Mouse (Mus musculus) hematopoietic multipotent progenitor cell, adult 10-12 weeks (in vitro differentiated cells): ENCODE results near the gene Ube4a. TPM values are rescaled to one million over a fixed set of nuclear protein-coding genes. Genes with fewer than 3 reads are reported as not detected.

Experiments used
- polyA plus RNA-seq: library from polyadenylated mRNA; stranded (reverse); fragments of >175 nt; gene quantifications from 2 replicates; pipeline ENCODE4 v1.2.3, GENCODE M21; 2012; ENCODE audit warnings: low replicate concordance

The Ube4a gene
- 4.8 TPM in 2 replicates for polyA plus RNA-seq

DNA sequence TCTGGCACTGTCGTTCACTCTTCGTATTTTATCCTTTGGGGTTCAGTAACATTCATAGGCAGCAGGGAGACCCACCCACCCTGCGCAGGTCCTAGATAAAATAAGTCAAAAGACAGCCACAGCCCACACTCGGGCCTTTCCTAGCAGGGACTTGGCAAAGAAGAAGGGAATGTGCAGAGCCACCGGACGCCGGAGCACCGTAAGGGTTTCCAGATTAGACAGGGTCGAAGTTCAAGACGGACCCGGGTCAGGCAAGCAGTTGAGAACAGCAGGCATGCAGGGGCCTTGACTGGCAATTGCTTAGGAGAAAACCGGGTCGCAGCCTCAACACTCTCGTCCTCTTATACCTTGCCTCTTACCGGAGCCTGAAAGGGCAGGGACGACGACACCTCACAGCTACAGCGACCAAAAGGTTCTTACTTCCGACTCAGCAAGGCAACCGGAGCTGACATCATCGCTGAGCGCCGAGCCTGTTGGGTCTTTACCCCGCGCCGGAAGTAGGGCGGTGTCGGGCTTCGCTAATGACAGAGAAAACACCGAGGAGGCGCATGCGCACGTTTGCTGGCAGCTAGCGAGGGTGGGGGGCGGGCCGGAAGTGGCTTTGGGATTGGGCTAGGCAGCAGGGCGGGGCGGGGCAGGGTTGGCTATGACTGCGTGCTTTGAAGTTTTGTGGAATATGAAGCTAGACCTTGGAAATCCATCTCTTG, at the start of gene Ube4a:
Gene Ube4a, minus strand, starts transcription at position 475 of the 707 bp plus-strand sequence.

DNA sequence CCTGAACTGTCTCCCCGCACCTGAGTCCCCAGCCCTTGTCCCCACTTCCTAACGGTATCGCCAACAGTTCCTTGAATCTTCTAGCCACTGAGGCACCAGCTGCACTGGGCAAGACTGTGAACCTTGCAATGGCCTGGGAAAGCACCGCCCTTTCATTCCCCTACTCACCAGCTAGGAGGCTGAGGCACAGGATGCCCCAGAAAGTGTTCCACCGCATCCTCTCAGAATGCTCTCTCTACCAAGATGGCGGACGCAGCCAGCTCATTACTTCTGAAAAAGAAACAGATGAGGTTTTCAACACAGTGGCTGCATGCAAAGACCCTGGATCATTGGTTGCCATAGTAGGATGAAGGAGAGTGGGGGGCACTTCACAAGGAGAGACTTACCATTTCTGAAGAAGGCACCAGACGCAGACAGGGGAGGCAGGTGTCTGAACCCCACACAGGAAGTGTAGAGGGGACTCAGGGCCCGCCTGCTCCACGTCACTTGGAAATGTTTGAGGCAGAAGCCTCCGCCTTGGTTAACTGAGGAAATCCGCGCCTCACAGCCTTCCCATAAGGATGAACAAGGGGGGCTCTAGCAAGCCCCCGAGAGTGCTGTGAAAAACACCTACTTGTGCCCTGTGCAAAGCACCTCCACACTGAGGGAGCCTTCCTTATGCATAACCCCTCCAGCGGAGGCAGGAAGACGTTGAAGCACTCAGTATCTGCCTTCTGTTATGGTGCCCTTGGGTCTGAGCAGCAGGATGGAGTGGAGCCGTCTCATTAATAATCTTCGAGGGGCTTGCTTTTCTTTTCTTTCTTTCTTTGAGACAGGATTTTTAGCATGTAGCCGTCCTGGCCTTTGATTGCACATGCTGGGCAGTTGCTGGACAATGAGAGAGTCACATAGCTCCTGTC, 44.0 kb upstream of the Ube4a start, which contains the start of gene Cd3e:
Gene Cd3e, minus strand, starts transcription at position 448 of the 899 bp plus-strand sequence.

DNA sequence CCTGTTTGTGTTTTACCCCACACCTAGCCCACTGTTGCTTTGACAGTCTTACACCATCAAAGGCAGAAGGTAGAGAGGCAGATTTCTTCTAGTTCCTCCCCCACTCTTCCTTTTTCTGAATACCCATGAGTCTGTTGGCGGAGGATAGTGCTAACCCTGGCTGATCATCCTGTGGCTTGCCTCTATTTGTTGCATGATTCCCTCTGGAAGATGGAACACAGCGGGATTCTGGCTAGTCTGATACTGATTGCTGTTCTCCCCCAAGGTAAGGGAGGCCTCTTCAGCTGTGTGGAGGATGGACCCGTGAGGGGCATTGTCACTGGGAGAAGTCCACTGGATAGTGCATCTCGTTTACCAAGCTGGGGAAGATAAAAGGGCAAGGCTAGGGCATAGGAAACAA, 16.3 kb upstream of the Ube4a start, which contains the start of gene Cd3d:
Gene Cd3d, plus strand, starts transcription at position 111 of the 400 bp plus-strand sequence.

GRCm38 (mm10) chr9:44980242-44980641, 14.8 kb upstream of the Ube4a start, which contains the start of gene Cd3g:
Cd3g (minus strand) TSS chr9:44980431.

DNA sequence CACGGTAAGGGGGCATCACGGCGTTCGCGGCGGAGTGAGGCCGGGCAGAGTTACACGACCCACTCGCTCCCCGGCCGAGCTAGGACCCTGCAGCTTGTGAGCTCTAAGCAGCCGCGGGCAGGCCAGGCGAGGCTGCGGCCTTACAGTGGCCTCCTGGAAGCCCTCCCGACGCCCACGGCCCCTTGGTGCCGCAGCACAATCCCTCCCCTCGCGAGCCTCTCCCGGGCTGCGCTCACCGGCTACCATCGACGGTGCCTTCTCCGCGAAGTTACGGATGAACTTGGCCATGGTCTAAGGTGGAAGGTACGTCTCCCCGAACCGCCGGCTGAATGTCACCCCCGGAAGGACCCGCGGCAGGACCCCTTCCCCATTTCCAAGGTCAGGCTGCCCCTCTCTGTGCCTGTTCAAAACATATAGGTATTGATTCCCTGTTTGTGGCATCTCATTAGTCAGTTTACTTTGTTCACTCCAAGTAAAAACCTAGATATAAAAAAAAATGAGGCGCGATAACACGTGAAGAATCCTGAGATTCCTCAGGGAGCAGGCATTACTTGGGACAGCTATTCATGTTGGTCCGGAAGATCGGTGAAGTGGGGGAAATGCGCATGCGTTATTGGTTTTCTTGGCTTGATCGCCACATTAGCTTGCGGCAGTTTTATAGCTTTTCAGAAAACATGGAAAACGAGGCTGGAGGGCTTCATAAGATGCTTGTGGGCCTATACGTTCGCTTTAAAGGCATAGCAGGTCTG, 44.9 kb downstream of the Ube4a start, which contains the start of gene Atp5l:
Gene Atp5l, minus strand, starts transcription at position 369 of the 749 bp plus-strand sequence.

DNA sequence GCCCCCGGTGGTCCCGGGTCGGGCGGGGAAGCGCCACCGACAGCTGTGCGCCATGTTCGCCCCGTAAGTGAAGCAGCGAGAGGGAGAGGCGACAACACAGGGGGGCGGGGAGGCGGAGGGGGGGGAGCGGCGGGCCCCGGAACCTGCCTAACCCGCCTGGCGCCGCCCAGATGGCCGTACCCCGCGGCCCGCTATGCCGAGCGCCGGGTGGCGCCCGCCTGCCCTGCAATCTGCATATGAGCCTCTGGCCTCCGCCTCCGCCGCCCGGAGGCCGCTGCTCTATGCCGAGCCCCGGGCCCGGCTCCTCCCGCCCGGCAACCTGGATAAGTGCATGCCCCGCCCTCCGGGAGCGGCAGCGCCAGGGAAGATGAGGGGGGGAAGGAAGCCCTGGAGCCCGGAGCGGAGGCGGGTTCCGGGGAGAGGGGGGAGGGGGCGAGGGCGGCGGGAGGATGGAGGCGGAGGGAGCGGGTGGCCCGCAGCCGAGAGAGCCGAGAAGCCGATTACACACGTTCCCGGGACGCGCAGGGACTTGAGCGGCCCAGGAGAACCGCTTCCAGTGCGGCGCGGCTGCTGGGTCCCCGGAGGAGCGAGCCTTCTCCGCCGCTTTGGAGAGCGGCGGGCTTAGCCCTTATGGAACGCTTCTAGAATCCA, 84.1 kb downstream of the Ube4a start, which contains the start of gene Kmt2a:
Gene Kmt2a, minus strand, starts transcription at position 76 of the 651 bp plus-strand sequence.

Other genes with a start within 250 kb of the Ube4a start
- 7.5 and 13.3 TPM in 2 replicates for gene Phldb1, start 230.4 kb downstream of the Ube4a start, polyA plus RNA-seq
- gene Arcn1, start 197.8 kb downstream of the Ube4a start, polyA plus RNA-seq, result 12.1 and 14.0 TPM in 2 replicates
- gene Ift46, start 197.7 kb downstream of the Ube4a start, polyA plus RNA-seq, result 4.1 and 4.6 TPM in 2 replicates
- gene Tmem25, start 166.3 kb downstream of the Ube4a start, polyA plus RNA-seq, result 0.31 TPM in 1 of 2 replicates, not detected in the other
- 0.58 and 0.75 TPM in 2 replicates for gene Ttc36, start 162.5 kb downstream of the Ube4a start, polyA plus RNA-seq
- gene Kmt2a, start 84.3 kb downstream of the Ube4a start, polyA plus RNA-seq, result 36.9 and 80.5 TPM in 2 replicates
- gene Atp5l, start 44.9 kb downstream of the Ube4a start, polyA plus RNA-seq, result 46.5 and 90.7 TPM in 2 replicates
- gene Cd3g, start 14.8 kb upstream of the Ube4a start, polyA plus RNA-seq, result 12.9 and 22.2 TPM in 2 replicates
- gene Cd3d, start 16.2 kb upstream of the Ube4a start, polyA plus RNA-seq, result 2.7 and 3.6 TPM in 2 replicates
- gene Cd3e, start 44.0 kb upstream of the Ube4a start, polyA plus RNA-seq, result 155 and 161 TPM in 2 replicates
- gene Mpzl2, start 74.2 kb upstream of the Ube4a start, polyA plus RNA-seq, result 0.10 and 0.12 TPM in 2 replicates
- gene Mpzl3, start 89.6 kb upstream of the Ube4a start, polyA plus RNA-seq, result 0.65 and 0.68 TPM in 2 replicates
- 3.9 and 4.2 TPM in 2 replicates for gene Jaml, start 113.6 kb upstream of the Ube4a start, polyA plus RNA-seq
- gene Scn2b, start 152.2 kb upstream of the Ube4a start, polyA plus RNA-seq, result 0.48 and 0.70 TPM in 2 replicates
- 0.27 and 0.53 TPM in 2 replicates for gene Scn4b, start 172.8 kb upstream of the Ube4a start, polyA plus RNA-seq
- 0.19 TPM in 1 of 2 replicates, not detected in the other for gene BC049352, start 216.4 kb upstream of the Ube4a start, polyA plus RNA-seq
- gene Tmprss4, start 238.5 kb upstream of the Ube4a start, polyA plus RNA-seq, result 0.10 TPM in 1 of 2 replicates, not detected in the other